Mouse (Mus musculus) erythroid progenitor cell, adult 5-6 weeks (primary cell): ENCODE results near the gene Gm960. TPM values are rescaled to one million over a fixed set of nuclear protein-coding genes. Genes with fewer than 3 reads are reported as not detected.

Experiments used
- ATAC-seq: replicated peaks from 2 replicates; pipeline ENCODE4 v1.8.0; 2016; ENCODE audit warnings: moderate number of reproducible peaks, mild to moderate bottlenecking, moderate TSS enrichment, inconsistent platforms; ENCODE audit not compliant: poor library complexity, low FRiP score, severe bottlenecking
- total RNA-seq, 2 experiments: library from RNA; stranded (forward) in 1 of 2; stranded (reverse) in 1 of 2; fragments of 150-400 nt in 1 of 2; fragments of 186-747, 209-891 nt in 1 of 2; gene quantifications; 2 replicates each; pipeline versions ENCODE4 v1.2.3 to v1.2.4; 2015 to 2017; ENCODE audit warnings: low replicate concordance in 2 of 2

The Gm960 gene
- total RNA-seq, 2 experiments from 2014 or later, result not detected

DNA sequence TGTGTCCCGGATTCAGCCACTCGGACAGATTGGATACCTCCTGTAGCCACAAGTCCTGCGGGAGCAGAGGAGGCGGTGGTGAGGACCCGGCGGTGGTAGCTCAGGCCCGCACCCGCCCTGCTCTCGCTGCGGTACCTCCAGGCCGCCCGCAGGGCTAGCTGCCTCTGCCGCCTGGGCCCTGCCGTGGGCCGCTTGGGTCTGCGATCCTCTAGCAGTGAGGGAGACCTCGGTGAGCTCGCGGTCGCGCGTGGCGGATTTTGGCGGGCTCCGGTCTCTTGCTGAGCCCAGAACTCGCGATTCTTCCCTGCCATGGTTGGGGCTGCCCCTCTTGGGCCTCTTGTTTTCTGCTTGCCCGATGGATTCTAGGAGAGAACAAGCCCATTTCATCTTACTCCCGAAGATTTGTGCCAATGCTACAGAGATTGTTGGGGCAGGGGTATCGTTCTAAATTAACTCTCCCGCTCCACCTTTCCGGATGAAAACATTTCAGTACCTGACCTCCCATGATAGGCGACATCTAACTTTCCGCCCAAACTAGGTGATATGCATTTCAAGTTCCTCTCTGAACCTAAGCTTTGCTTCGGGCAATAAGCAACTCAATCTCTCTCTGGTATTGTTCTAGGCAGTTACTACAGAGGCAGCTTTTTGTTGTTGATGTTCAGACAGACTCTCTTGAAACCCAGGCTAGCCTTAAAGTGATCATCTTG lies 72.5 kb downstream of the Gm960 start:
- peak; percentile 54 for ATAC-seq

GRCm38 (mm10) chr19:4625179-4625828 lies 73.2 kb downstream of the Gm960 start, which contains the start of gene Rce1:
Rce1 (minus strand) TSS chr19:4625641.
- peak; percentile 86 for ATAC-seq

GRCm38 (mm10) chr19:4624406-4625178 lies 73.9 kb downstream of the Gm960 start:
- ATAC-seq, result peak; percentile 26

DNA sequence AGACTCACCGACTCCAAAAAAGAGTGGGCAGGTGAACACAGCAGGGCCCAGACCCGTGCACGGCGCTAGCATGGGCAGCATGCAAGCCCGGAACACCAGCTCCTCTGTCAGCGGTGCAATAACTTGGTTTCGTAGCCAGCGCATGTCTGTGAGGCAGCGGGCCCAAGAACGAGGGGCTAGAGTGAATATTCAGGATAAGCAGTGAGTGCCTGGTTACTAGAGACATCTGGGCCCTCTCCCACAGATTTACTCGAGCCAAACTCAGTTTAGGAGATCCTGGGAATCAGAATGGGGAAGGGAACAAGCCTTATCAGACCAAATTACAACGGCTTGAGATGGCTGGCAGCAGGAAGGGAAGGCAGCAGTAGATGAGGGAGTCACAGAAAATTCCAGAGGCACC lies 74.5 kb downstream of the Gm960 start:
- ATAC-seq, result no peak

- ATAC-seq, result no peak
Measured at GRCm38 (mm10) chr19:4623419-4623818, 75.0 kb downstream of the Gm960 start.

- no peak for ATAC-seq
Measured at GRCm38 (mm10) chr19:4622780-4623179, 75.7 kb downstream of the Gm960 start.

DNA sequence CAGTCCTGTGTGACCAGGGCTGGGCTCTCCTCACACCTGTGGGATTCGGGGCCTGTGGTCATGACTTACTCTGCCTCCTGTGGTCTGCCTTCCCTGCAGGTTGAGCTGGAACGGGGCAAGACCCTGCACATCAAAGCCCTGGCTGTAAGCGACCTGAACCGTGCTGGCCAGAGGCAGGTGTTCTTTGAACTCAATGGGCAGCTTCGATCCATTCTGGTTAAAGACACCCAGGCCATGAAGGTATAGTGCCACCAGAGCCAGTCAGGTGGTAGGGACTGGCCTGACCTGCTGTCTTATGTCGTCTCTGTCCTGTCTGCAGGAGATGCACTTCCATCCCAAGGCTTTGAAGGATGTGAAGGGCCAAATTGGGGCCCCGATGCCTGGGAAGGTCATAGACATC lies 77.7 kb downstream of the Gm960 start:
- no peak for ATAC-seq

- no peak for ATAC-seq
Measured at GRCm38 (mm10) chr19:4619461-4619860, 79.0 kb downstream of the Gm960 start.

GRCm38 (mm10) chr19:4618183-4618582 lies 80.3 kb downstream of the Gm960 start:
- no peak for ATAC-seq

DNA sequence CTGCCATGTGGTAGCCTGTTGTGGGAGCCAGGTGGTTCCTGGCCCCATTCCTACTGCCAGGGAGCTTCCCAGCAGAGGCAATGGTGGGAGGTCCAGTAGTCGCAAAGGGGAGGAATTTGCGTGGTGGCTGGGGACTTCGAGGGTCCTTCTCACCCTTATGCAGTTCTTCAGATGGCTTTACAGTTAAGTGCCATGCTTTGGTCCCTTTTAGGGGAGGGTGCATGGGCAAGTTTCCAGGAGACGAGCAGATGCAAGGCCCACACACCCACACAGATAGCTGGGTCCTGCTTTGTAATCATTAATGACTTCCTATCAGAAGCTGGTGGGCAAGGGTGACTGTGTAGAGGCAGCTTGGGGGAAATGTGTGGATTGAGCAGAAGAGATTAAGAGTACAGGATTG lies 81.9 kb downstream of the Gm960 start:
- no peak for ATAC-seq

- ATAC-seq, result peak; percentile 52
Measured at GRCm38 (mm10) chr19:4615151-4616093, 83.0 kb downstream of the Gm960 start, which contains the start of gene Lrfn4. Lrfn4 (minus strand) TSS chr19:4615667.

DNA sequence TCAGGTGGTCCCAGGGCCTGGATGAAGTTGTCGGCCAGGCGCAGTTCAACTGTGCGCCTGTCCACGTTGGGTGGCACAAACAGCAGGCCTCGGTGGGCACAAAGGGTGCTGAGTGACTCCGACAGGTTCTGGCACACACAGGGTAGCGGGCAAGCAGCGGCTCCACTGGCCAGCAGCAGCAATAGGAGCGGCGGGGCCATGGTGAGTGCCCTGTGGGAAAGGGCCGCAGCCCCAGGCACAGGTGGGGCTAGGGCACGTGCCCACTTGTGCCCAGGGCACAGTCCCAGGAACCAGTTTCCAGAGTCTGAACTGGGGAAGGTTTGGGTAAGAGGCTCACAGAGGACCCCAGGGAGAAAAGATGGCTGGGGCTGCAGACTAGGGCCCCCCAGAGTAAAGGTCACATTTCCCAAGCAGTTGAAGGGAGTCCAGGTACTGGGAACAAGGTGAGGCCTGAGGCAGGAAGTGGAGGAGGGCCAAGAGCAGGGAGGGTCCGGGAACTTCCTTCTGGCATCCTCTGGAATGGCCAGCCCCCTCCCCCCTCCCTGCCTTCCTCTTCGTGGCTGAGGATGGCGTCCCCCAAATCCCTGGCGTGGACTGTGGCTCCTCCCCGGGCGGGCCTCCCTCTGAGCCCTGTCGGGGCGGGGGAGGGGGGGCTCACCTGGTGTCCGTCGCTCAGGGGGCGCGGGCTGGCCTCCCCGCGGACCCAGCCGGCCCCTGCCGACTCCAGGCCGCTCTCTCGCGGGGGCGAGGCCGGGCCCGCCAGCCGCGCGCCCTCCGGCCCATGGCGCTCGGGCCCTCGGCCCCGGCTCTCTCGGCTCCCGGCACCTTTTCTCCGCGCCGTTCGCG lies 83.9 kb downstream of the Gm960 start:
- ATAC-seq, result no peak

DNA sequence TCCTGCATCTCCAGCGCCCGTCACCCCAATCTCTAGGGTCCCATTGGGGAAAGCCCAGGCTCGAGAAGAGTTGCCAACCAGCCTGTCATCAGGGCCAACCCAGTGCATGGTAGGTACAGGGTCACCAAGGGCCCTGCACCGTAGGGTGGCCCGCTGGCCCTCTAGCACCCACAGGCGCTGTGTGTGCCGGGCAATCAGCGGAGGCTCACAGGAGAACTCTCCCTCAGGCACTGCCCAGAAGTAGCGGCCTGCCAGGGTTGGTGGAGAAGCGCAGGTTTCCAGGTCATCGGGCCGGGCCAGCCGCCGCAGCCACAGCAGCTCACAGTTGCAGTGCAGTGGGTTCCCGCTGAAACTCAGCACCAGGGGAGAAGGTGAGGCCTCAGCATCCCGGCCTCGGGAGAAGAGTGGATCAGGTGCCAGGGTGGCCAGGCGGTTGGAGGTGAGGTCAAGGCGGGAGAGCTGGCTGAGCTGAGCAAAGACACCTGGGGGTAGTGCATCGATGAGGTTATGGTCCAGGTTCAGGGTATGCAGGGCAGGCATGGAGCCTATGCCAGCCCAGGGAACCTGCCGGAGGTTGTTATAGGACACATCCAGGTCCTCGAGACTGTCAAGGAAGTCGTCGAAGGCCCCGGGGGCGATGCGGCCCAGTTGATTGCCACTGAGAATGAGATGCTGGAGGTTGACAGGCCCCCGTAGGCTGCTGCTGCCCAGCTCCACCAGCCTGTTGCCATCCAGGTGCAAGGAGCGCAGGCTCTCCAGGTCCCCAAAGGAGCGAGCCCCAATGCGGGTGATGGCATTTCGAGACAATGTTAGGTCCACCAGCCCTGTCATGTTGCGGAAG lies 84.8 kb downstream of the Gm960 start:
- no peak for ATAC-seq

DNA sequence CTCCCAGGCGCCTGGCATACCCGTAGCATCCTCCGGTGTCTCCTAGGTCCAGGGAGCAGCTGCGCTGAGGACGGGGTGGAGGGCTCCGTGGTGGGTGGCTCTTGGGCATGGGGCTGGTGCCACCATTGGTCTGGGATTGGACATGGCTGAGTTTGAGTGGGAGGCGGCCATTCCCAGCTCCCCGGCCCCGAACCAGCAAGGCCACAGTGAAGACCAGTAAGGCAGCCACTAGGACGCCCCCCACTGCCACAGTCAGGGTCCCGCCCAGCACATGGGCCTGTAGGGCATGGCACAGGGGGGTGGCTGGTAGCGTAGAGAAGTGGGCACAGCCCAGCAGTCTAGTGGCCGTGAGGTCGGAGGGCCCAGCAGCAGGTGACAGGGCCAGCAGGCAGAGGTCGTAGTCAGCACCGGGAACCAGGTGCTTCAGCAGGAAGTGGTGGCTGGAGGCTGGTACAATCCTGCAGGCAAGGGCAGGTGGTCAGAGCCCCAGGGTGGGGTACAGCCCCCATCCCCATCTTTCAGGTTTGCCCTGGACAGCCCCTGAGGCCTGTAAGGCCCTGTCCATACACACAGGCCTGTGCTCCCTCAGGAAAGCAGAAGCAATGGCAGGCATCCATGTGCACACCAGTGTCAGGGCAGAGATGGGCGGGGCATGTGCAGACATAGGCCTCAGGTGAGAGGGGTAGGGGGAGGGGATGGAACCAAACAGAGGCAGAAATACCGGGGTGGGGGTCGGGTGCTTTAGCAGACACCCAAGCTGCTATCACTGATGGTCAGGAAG lies 86.1 kb downstream of the Gm960 start:
- ATAC-seq, result no peak

DNA sequence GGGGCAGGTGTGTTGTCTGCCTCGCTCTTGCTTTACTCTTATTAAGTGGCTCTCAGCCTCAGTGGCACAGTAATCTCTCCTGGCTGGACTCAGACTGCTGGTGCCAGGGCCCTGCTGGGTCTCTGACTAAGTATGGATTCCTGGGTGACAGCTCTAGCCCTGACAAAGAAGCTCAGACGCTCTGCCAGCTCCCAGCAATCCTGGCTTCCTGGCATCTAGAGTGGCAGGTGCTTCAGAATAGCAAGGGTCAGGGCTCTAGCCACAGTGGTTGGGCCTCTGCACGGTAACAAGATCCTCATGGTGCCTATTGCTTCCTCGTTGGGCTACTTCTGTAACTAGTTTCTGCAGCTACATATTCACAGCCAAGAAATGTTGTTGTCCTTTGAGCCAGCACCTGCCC lies 88.4 kb downstream of the Gm960 start:
- ATAC-seq, result no peak

GRCm38 (mm10) chr19:4608511-4608910 lies 90.0 kb downstream of the Gm960 start:
- ATAC-seq, result no peak

- no peak for ATAC-seq
Measured at GRCm38 (mm10) chr19:4607406-4607805, 91.1 kb downstream of the Gm960 start.
